Mouse (Mus musculus) midbrain, embryonic 16.5 days (tissue): Measurements from ENCODE around the gene 4930556J24Rik. TPM values are rescaled to one million over a fixed set of nuclear protein-coding genes. Genes with fewer than 3 reads are reported as not detected.
"Not testable (repeated sequence)": the region's sequence is repeated elsewhere in the genome, so short reads cannot be mapped to it uniquely, and the experiment has no call there.

Experiments used
- ATAC-seq: fragments of 200-750 bp; cut with Nextera tagmentation; 2 replicates; pipeline ENCODE4 v1.8.0; 2017; ENCODE audit warnings: moderate TSS enrichment
- H3K27ac ChIP-seq: fragments of 300-500 bp; sonication (generic); 2 replicates; pipeline ENCODE4 v1.5.1; 2014; ENCODE audit warnings: mild to moderate bottlenecking, low read length, mixed read lengths
- H3K27me3 ChIP-seq: fragments of 300-500 bp; sonication (generic); 2 replicates; pipeline ENCODE4 v1.6.1; 2014; ENCODE audit warnings: low read depth, low read length, mixed read lengths; ENCODE audit not compliant: control insufficient read depth, insufficient read depth
- H3K36me3 ChIP-seq: fragments of 300-500 bp; sonication (generic); 2 replicates; pipeline ENCODE4 v1.6.1; 2014; ENCODE audit warnings: mild to moderate bottlenecking, low read length, moderate library complexity, mixed read lengths; ENCODE audit not compliant: control insufficient read depth, insufficient read depth
- H3K4me1 ChIP-seq: fragments of 300-500 bp; sonication (generic); 2 replicates; pipeline ENCODE4 v1.6.1; 2014; ENCODE audit warnings: mild to moderate bottlenecking, low read length, mixed read lengths; ENCODE audit not compliant: control insufficient read depth, insufficient read depth
- H3K4me2 ChIP-seq: fragments of 300-500 bp; sonication (generic); 2 replicates; pipeline ENCODE4 v1.6.1; 2014; ENCODE audit warnings: mild to moderate bottlenecking, low read length, mixed read lengths
- H3K4me3 ChIP-seq: fragments of 300-500 bp; sonication (generic); 2 replicates; pipeline ENCODE4 v1.5.1; 2014; ENCODE audit warnings: low read depth, mild to moderate bottlenecking, low read length, moderate library complexity, mixed read lengths
- H3K9ac ChIP-seq: fragments of 300-500 bp; sonication (generic); 2 replicates; pipeline ENCODE4 v1.6.1; 2014; ENCODE audit warnings: low read depth, low read length, mixed read lengths
- H3K9me3 ChIP-seq: fragments of 300-500 bp; sonication (generic); replicated peaks from 2 replicates; pipeline ENCODE4 v1.6.1; 2014; ENCODE audit warnings: mild to moderate bottlenecking, low read length, mixed read lengths; ENCODE audit not compliant: control insufficient read depth, poor library complexity, severe bottlenecking
- WGBS: fragments of 180-500 bp; shearing (Covaris S2); extraction: QIAGEN DNeasy Blood & Tissue Kit; methylation state at CpG from one replicate; pipeline ENCODE4 v1.1.7; 2014; 5-methylcytosine and 5-hydroxymethylcytosine counted together
- polyA plus RNA-seq: library from polyadenylated mRNA; unstranded; fragments of >200 nt; fragmentation: Nextera tagmentation; extraction: Ambion mirVana; gene quantifications from 2 replicates; pipeline ENCODE4 v1.2.1, GENCODE M21; 2015

Gene 4930556J24Rik
- polyA plus RNA-seq, 1 experiment from 2014 or later = 0.25 TPM

DNA sequence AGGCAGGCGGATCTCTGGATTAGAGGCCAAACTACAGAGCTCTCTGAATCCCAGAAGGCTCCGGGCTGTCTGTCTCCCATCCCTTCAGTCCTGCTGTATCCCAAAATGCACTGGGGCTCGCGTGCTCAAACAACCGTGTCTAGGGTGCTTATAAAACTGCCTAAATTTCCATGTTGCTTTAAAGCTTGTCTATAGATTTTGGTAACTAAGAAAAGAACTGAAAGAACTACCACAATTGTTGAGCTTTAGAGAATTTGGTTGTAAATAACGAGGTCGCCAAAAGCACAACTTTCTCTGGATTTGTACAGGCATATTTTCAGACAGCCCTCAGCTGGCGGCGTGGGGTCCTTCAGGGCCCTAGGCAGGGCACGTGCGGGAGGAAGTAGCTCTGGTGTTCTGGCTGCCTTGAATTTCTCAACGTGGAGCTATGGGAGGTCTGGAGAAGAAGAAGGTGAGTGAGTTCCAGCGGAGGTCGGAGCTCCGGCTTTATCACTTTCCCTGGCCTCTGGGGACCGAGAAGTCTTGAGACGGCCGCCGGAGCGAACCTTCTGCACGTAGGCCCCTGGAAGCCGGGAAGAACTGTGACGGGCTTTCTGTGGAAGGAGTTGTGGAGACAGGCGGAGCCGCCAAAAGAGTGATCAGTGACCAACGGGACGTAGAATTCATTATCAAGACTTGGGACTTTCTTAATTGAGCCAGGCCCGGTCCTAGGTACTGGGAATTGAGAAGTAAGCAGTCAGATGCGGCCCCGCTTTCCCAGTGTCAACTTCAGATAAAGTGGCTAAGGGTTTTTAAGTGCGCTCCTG, 12.8 kb downstream of the 4930556J24Rik start, which contains the start of gene Pes1:
Gene Pes1 (plus strand): TSS at position 366 of the 806 bp plus-strand sequence.
- Histone ChIP-seq H3K36me3 (no peaks in the 10 kb centered on the region), H3K27ac (peak within 1 kb of the TSS; percentile 64), H3K4me2 (peak within 1 kb of the TSS; percentile 85), H3K27me3 (no peaks in the 10 kb centered on the region), H3K9ac (peak within 1 kb of the TSS; percentile 68), H3K4me1 (peaks cover 13% of the 10 kb centered on the region), H3K4me3 (peak within 1 kb of the TSS; percentile 65), H3K9me3 (no peaks in the 10 kb centered on the region)
- ATAC-seq = peak; percentile 95
- 1% methylated on average over 31 of the region's 31 CpGs for WGBS

DNA sequence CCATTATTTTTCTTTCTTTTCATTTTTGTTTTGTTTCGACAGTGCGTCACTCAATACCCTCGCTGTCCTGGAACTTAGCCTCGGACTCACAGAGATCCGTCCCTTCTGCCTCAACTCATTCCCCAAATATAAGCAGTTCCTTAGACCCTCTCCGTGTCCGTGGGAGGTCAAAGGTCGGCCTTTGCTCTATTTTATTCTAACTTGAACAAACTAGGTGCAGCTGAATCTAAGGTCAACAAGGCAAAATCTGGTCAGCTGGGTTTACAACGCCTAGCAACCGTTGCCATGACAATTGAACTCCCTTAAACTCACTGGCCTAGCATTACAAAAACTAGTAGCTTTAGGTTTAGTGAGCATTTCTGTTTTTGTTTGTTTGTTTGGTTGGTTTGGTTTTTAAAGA, 13.4 kb downstream of the 4930556J24Rik start:
- no peaks in the 10 kb centered on the region for H3K36me3 ChIP-seq
- ATAC-seq = no peak
- H3K27ac ChIP-seq = peak overlapping the region; percentile 64
- H3K4me2 ChIP-seq = peak overlapping the region; percentile 85
- H3K9me3 ChIP-seq = no peaks in the 10 kb centered on the region
- H3K4me3 ChIP-seq = peak overlapping the region; percentile 65
- H3K9ac ChIP-seq = peak overlapping the region; percentile 40; the same call in 1 of the 2 replicates
- H3K4me1 ChIP-seq = peaks cover 13% of the 10 kb centered on the region
- 81% methylated on average over 10 of the region's 10 CpGs for WGBS
- no peaks in the 10 kb centered on the region for H3K27me3 ChIP-seq

DNA sequence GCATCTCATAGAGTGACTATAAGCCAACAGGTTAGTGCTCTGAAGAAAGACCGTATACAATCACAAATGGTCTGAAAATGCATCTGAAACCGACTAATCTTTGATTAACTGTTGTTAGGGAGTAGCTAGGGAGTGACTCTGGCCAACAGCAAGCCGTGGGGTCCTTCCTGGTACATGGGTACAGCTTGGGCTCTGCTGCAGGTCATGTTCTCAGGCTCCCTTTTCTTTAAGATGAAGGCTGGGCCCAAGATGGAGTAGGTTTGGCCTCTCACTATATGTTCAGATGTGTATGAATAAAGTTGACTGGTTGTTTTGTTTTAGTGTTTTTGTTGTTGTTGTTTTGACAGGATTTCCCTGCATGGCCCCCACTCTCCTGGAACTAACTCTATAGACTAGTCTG, 14.8 kb downstream of the 4930556J24Rik start:
- WGBS = 67% methylated on average over 3 of the region's 3 CpGs

DNA sequence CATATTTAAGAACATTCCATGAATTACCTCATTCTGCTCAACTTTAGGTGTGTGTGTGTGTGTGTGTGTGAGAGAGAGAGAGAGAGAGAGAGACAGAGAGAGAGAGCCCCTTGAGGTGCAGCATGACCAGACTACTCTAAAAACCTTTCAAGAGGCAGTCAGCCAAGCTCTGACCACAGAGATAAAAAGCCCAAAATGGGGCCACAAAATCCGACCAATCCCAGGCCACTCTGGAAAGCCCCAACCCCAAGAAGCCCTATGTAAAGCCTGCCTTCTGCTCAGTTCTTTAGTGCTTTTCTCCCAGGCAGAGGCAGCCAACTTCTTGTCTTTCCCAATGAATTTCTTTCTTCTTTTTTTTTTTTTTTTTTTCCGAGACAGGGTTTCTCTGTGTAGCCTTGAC, 15.7 kb downstream of the 4930556J24Rik start:
- 57% methylated on average over 2 of the region's 2 CpGs for WGBS
- ATAC-seq = no peak
- no peak overlapping the region for H3K27ac ChIP-seq

More for the DNA sequence above, 14.8 kb downstream of the 4930556J24Rik start:
- no peak overlapping the region for H3K27ac ChIP-seq
- no peaks in the 10 kb centered on the region for H3K27me3 ChIP-seq
- no peaks in the 10 kb centered on the region for H3K9me3 ChIP-seq
- peaks cover 13% of the 10 kb centered on the region for H3K4me1 ChIP-seq
- no peaks in the 10 kb centered on the region for H3K36me3 ChIP-seq
- no peak for ATAC-seq
- H3K4me2 ChIP-seq = no peak overlapping the region
- no peak overlapping the region for H3K4me3 ChIP-seq
- H3K9ac ChIP-seq = no peak overlapping the region

DNA sequence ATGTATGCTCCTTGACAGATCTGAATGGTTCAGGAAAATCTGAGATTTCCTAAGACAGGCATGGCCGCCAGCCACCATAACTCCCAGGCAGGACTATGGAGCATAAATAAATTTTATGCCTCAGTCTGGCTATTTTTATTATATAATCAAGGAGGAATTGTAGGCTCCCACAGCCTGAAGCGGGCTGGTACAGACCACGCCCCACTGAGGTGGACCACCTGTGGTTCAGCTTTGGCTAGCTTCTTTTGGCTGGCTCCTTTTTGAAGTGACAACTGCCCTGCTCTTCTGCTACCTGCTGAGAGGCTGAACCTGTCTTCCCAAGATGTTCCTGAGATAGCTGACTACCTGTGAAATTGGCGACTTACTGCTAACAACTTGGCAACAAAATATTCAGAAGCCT, 21.2 kb downstream of the 4930556J24Rik start:
- H3K4me2 ChIP-seq, H3K27me3 ChIP-seq, H3K9me3 ChIP-seq, H3K36me3 ChIP-seq, H3K4me3 ChIP-seq, ATAC-seq, H3K9ac ChIP-seq, H3K4me1 ChIP-seq, H3K27ac ChIP-seq: not testable (repeated sequence)
- 80% methylated on average over 4 of the region's 4 CpGs for WGBS

More for the DNA sequence above, 15.7 kb downstream of the 4930556J24Rik start:
- H3K27me3 ChIP-seq = no peaks in the 10 kb centered on the region
- H3K9ac ChIP-seq = no peak overlapping the region
- no peak overlapping the region for H3K4me2 ChIP-seq
- no peaks in the 10 kb centered on the region for H3K9me3 ChIP-seq
- no peaks in the 10 kb centered on the region for H3K36me3 ChIP-seq
- H3K4me1 ChIP-seq = peaks cover 13% of the 10 kb centered on the region
- H3K4me3 ChIP-seq = no peak overlapping the region

DNA sequence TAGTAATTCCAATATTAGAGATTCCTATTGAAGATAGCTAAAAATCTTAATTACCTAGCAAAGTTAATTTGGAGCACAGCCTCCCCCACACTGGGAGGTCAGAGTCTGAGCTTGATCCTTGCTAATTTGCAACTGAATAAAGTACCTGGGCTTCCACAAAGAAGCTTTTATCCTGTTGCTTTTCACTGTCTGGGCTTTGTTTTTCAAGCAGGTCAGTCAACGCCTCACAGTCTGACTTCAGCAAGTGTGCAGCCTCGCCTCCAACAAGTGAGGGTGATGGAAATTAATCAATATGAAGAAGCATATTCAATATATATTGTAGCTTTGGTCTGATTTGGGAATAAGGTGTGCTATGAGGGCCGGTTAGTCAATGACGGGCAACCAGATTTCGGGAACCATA, 21.7 kb downstream of the 4930556J24Rik start:
- ATAC-seq, H3K36me3 ChIP-seq, H3K4me1 ChIP-seq, H3K4me2 ChIP-seq, H3K9ac ChIP-seq, H3K27me3 ChIP-seq, H3K9me3 ChIP-seq, H3K4me3 ChIP-seq, H3K27ac ChIP-seq: not testable (repeated sequence)
- 78% methylated on average over 5 of the region's 5 CpGs for WGBS

DNA sequence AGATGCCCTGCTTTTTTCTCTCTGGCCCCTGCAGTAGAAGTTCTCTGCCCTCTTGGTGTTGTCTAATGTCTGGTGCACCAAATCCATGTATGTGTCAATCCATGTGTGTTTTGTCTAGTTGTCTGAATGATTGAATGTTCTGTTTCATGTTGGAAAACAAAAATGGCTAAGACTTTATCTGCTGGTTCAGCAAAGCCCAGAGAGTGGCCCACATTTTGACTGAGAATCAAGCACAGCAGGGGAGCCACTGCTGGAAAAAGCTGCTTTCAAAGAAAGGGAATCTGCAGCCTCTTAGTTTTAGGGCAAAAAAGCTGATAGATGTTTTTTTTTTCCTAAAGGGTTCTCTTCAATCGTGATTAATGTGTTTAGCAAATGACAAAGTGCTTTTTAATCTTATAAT, 30.2 kb downstream of the 4930556J24Rik start:
- Histone ChIP-seq H3K36me3 (no peaks in the 10 kb centered on the region), H3K4me1 (no peaks in the 10 kb centered on the region), H3K9me3 (no peaks in the 10 kb centered on the region), H3K27me3 (no peaks in the 10 kb centered on the region), H3K4me2 (no peak overlapping the region), H3K9ac (no peak overlapping the region), H3K4me3 (no peak overlapping the region), H3K27ac (no peak overlapping the region)
- WGBS = 14% methylated on average over 1 of the region's 1 CpGs
- ATAC-seq = no peak

DNA sequence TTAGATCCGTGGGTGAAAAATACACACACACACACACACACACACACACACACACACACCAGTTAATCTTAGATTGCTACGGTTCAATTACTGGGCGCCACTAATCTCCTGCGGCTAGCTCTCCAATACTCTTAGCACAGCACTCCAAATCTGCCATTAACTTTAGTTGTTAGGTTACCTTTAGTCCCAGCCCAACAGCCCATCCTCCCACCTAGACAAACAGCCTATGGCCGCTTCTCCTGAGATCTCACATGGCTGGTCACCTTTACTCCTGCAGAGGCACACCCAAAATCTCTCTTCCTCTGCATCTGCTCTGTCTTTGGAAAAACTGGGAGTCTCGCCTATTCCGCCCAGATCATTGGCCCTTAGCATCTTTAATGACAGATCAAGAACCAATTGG, 35.2 kb downstream of the 4930556J24Rik start:
- H3K9me3 ChIP-seq = no peaks in the 10 kb centered on the region
- H3K4me2 ChIP-seq = no peak overlapping the region
- H3K27ac ChIP-seq = no peak overlapping the region
- no peaks in the 10 kb centered on the region for H3K36me3 ChIP-seq
- 80% methylated on average over 7 of the region's 7 CpGs for WGBS
- H3K9ac ChIP-seq = no peak overlapping the region
- no peaks in the 10 kb centered on the region for H3K4me1 ChIP-seq
- H3K27me3 ChIP-seq = no peaks in the 10 kb centered on the region
- H3K4me3 ChIP-seq = no peak overlapping the region
- no peak for ATAC-seq

DNA sequence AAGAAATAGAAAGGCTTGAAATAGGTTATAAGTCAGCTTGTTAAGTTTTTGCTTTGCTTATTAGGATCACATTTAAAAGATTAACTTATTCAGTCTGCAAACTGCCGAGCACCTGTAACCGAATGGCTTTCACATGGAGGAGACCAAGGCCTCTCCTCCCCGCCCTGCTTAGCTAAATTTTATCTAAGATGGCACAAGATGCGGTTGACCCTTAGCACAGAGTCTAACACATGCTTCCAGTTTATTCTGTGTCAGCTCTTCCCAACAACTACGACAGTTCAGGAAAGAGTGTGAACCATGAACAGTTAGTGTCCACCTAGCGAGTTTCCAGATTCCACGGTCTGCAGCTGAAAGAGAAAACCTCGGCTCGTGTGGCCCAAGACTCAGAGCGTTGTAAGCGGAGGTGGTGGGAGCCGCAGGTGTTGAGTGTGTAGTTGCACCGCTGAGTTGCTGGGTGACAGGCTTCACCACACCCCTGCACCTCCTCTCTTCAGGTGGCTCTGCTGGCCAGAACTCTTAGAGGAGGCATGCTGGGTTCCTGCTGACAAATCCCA, 39.2 kb downstream of the 4930556J24Rik start:
- H3K36me3 ChIP-seq = no peaks in the 10 kb centered on the region
- no peak overlapping the region for H3K9ac ChIP-seq
- no peak overlapping the region for H3K27ac ChIP-seq
- no peak overlapping the region for H3K4me3 ChIP-seq
- H3K9me3 ChIP-seq = no peaks in the 10 kb centered on the region
- 84% methylated on average over 13 of the region's 13 CpGs for WGBS
- no peaks in the 10 kb centered on the region for H3K27me3 ChIP-seq
- no peak for ATAC-seq
- H3K4me2 ChIP-seq = no peak overlapping the region
- H3K4me1 ChIP-seq = no peaks in the 10 kb centered on the region
